Mouse (Mus musculus): ENCODE results near the gene Tmem30c. TPM values are rescaled to one million over a fixed set of nuclear protein-coding genes. Genes with fewer than 3 reads are reported as not detected.
A peak's percentile ranks its signal among the peaks of the same experiment; 100 is the strongest.

Tmem30c gene
- not detected in 2 replicates for polyA plus RNA-seq (2012; rRNA removed)

GRCm38 (mm10) chr16:57292765-57293164, at the start of gene Tmem30c:
Tmem30c (minus strand) TSS chr16:57292865.
- Histone ChIP-seq H3K27me3 (replicated peaks; ENCODE audit: control insufficient read depth, insufficient read depth, low read length) (no peaks in the 10 kb centered on the region), H3K4me3 (ENCODE audit: insufficient read depth, low read depth, low read length) (no peak within 1 kb of the TSS), H3K36me3 (ENCODE audit: control insufficient read depth, insufficient read depth, low read length) (no peaks in the 10 kb centered on the region), H3K27ac (ENCODE audit: insufficient read depth, low read depth, low read length) (no peak within 1 kb of the TSS), H3K4me1 (ENCODE audit: control insufficient read depth, insufficient read depth, low read length) (no peaks in the 10 kb centered on the region)
- DNase-seq: no peak
- WGBS: 77% methylated on average over 2 of the region's 2 CpGs
- no peak for TF ChIP-seq POLR2A (IDR thresholded peaks at IDR 0.05; ENCODE audit: low read depth, low read length)
- no peak for TF ChIP-seq CTCF (conservative IDR thresholded peaks at IDR 0.05; ENCODE audit: insufficient read depth, insufficient read length, low read depth, low read length)

- H3K27me3 ChIP-seq (replicated peaks; ENCODE audit: control insufficient read depth, insufficient read depth, low read length): no peaks in the 10 kb centered on the region
- H3K4me1 ChIP-seq (ENCODE audit: control insufficient read depth, insufficient read depth, low read length): peaks cover 3% of the 10 kb centered on the region; the same call in 1 of the 2 replicates
- no peak overlapping the region for H3K27ac ChIP-seq (ENCODE audit: insufficient read depth, low read depth, low read length)
- TF ChIP-seq CTCF (conservative IDR thresholded peaks at IDR 0.05; ENCODE audit: insufficient read depth, insufficient read length, low read depth, low read length) (no peak), POLR2A (IDR thresholded peaks at IDR 0.05; ENCODE audit: low read depth, low read length) (no peak)
- WGBS: 65% methylated on average over 5 of the region's 5 CpGs
- H3K36me3 ChIP-seq (ENCODE audit: control insufficient read depth, insufficient read depth, low read length): no peaks in the 10 kb centered on the region
- no peak for DNase-seq
- H3K4me3 ChIP-seq (ENCODE audit: insufficient read depth, low read depth, low read length): no peak overlapping the region
Measured at GRCm38 (mm10) chr16:57340613-57340898, 47.9 kb upstream of the Tmem30c start.

GRCm38 (mm10) chr16:57339765-57340612, 47.3 kb upstream of the Tmem30c start:
- no peak for TF ChIP-seq CTCF (conservative IDR thresholded peaks at IDR 0.05; ENCODE audit: insufficient read depth, insufficient read length, low read depth, low read length)
- no peak for TF ChIP-seq POLR2A (IDR thresholded peaks at IDR 0.05; ENCODE audit: low read depth, low read length)
- no peak for DNase-seq
- 79% methylated on average over 8 of the region's 8 CpGs for WGBS
- Histone ChIP-seq H3K4me1 (ENCODE audit: control insufficient read depth, insufficient read depth, low read length) (peaks cover 3% of the 10 kb centered on the region; the same call in 1 of the 2 replicates), H3K27me3 (replicated peaks; ENCODE audit: control insufficient read depth, insufficient read depth, low read length) (no peaks in the 10 kb centered on the region), H3K36me3 (ENCODE audit: control insufficient read depth, insufficient read depth, low read length) (no peaks in the 10 kb centered on the region), H3K27ac (ENCODE audit: insufficient read depth, low read depth, low read length) (no peak overlapping the region), H3K4me3 (ENCODE audit: insufficient read depth, low read depth, low read length) (no peak overlapping the region)

- no peak overlapping the region for H3K4me3 ChIP-seq (ENCODE audit: insufficient read depth, low read depth, low read length)
- H3K27ac ChIP-seq (ENCODE audit: insufficient read depth, low read depth, low read length): peak overlapping the region; percentile 53; the same call in 1 of the 2 replicates
- DNase-seq: peak; percentile 54
- H3K27me3 ChIP-seq (replicated peaks; ENCODE audit: control insufficient read depth, insufficient read depth, low read length): no peaks in the 10 kb centered on the region
- peaks cover 3% of the 10 kb centered on the region; the same call in 1 of the 2 replicates for H3K4me1 ChIP-seq (ENCODE audit: control insufficient read depth, insufficient read depth, low read length)
- WGBS: 37% methylated on average over 11 of the region's 11 CpGs
- H3K36me3 ChIP-seq (ENCODE audit: control insufficient read depth, insufficient read depth, low read length): no peaks in the 10 kb centered on the region
- no peak for TF ChIP-seq CTCF (conservative IDR thresholded peaks at IDR 0.05; ENCODE audit: insufficient read depth, insufficient read length, low read depth, low read length)
- TF ChIP-seq POLR2A (IDR thresholded peaks at IDR 0.05; ENCODE audit: low read depth, low read length): no peak
Measured at GRCm38 (mm10) chr16:57336770-57337423, 44.2 kb upstream of the Tmem30c start.

GRCm38 (mm10) chr16:57332301-57332700, 39.6 kb upstream of the Tmem30c start:
- H3K4me3 ChIP-seq (ENCODE audit: insufficient read depth, low read depth, low read length): no peak overlapping the region
- H3K36me3 ChIP-seq (ENCODE audit: control insufficient read depth, insufficient read depth, low read length): no peaks in the 10 kb centered on the region
- TF ChIP-seq CTCF (conservative IDR thresholded peaks at IDR 0.05; ENCODE audit: insufficient read depth, insufficient read length, low read depth, low read length): no peak
- TF ChIP-seq POLR2A (IDR thresholded peaks at IDR 0.05; ENCODE audit: low read depth, low read length): no peak
- no peak for DNase-seq
- 83% methylated on average over 7 of the region's 7 CpGs for WGBS
- H3K27me3 ChIP-seq (replicated peaks; ENCODE audit: control insufficient read depth, insufficient read depth, low read length): no peaks in the 10 kb centered on the region
- H3K27ac ChIP-seq (ENCODE audit: insufficient read depth, low read depth, low read length): no peak overlapping the region
- H3K4me1 ChIP-seq (ENCODE audit: control insufficient read depth, insufficient read depth, low read length): peaks cover 3% of the 10 kb centered on the region; the same call in 1 of the 2 replicates

GRCm38 (mm10) chr16:57330111-57330510, 37.4 kb upstream of the Tmem30c start:
- WGBS: 75% methylated on average over 2 of the region's 2 CpGs
- peaks cover 3% of the 10 kb centered on the region; the same call in 1 of the 2 replicates for H3K4me1 ChIP-seq (ENCODE audit: control insufficient read depth, insufficient read depth, low read length)
- H3K27ac ChIP-seq (ENCODE audit: insufficient read depth, low read depth, low read length): peak overlapping the region; percentile 50; the same call in 1 of the 2 replicates

GRCm38 (mm10) chr16:57329028-57329427, 36.4 kb upstream of the Tmem30c start:
- H3K27ac ChIP-seq (ENCODE audit: insufficient read depth, low read depth, low read length): no peak overlapping the region
- peaks cover 3% of the 10 kb centered on the region; the same call in 1 of the 2 replicates for H3K4me1 ChIP-seq (ENCODE audit: control insufficient read depth, insufficient read depth, low read length)
- DNase-seq: no peak

More at GRCm38 (mm10) chr16:57330111-57330510, 37.4 kb upstream of the Tmem30c start:
- Histone ChIP-seq H3K36me3 (ENCODE audit: control insufficient read depth, insufficient read depth, low read length) (no peaks in the 10 kb centered on the region), H3K27me3 (replicated peaks; ENCODE audit: control insufficient read depth, insufficient read depth, low read length) (no peaks in the 10 kb centered on the region), H3K4me3 (ENCODE audit: insufficient read depth, low read depth, low read length) (no peak overlapping the region)
- TF ChIP-seq CTCF (conservative IDR thresholded peaks at IDR 0.05; ENCODE audit: insufficient read depth, insufficient read length, low read depth, low read length) (no peak), POLR2A (IDR thresholded peaks at IDR 0.05; ENCODE audit: low read depth, low read length) (no peak)
- DNase-seq: no peak

More at GRCm38 (mm10) chr16:57329028-57329427, 36.4 kb upstream of the Tmem30c start:
- WGBS: 57% methylated on average over 8 of the region's 8 CpGs
- H3K4me3 ChIP-seq (ENCODE audit: insufficient read depth, low read depth, low read length): no peak overlapping the region
- no peaks in the 10 kb centered on the region for H3K36me3 ChIP-seq (ENCODE audit: control insufficient read depth, insufficient read depth, low read length)
- TF ChIP-seq CTCF (conservative IDR thresholded peaks at IDR 0.05; ENCODE audit: insufficient read depth, insufficient read length, low read depth, low read length): no peak
- no peak for TF ChIP-seq POLR2A (IDR thresholded peaks at IDR 0.05; ENCODE audit: low read depth, low read length)
- no peaks in the 10 kb centered on the region for H3K27me3 ChIP-seq (replicated peaks; ENCODE audit: control insufficient read depth, insufficient read depth, low read length)
